Mouse (Mus musculus): Measurements from ENCODE around the gene Pcp4l1. TPM values are rescaled to one million over a fixed set of nuclear protein-coding genes. Genes with fewer than 3 reads are reported as not detected.
"Not testable (repeated sequence)": the region's sequence is repeated elsewhere in the genome, so short reads cannot be mapped to it uniquely, and the experiment has no call there.

Gene Pcp4l1
- polyA plus RNA-seq, 1 experiment from 2014 or later, result 26.7 TPM

DNA sequence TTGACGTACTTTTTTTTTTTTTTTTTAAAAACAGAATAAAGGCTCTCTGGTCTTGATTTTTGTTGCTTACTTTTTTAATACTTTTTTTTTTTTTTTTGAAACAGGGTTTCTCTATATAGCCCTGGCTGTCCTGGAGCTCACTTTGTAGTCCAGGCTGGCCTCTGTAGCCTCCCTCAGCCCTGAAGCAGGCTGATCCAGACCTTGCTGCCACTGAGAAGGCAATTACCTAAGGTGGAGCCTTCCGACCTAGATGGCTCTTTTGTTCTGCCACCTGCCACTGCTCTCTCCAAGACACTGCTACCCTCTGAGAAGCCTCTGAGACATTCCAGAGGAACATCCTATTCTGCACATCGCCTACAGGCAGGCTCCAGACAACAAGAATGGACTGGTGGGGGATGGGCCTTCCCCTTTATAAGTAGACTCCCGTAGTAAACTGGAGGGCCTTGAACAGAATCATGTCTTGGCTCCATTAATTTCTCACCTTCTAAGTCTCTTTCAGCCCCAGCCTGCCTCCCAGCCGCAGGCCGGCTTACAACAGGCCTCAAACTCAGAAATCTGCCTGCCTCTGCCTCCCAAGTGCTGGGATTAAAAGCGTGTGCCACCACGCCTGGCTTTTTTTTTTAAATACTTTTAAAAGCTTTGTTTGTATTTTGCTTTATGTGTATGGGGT lies 58.4 kb downstream of the Pcp4l1 start:
- H3K36me3 ChIP-seq, result peaks cover 98% of the 10 kb centered on the region
- not testable (repeated sequence) for DNase-seq (ENCODE audit: low spot score); H3K4me1 ChIP-seq; H3K4me3 ChIP-seq; H3K9me3 ChIP-seq (replicated peaks); H3K27me3 ChIP-seq (ENCODE audit: low read depth, poor library complexity, severe bottlenecking); H3K27ac ChIP-seq (replicated peaks)
- 87% methylated on average over 8 of the region's 8 CpGs for WGBS

DNA sequence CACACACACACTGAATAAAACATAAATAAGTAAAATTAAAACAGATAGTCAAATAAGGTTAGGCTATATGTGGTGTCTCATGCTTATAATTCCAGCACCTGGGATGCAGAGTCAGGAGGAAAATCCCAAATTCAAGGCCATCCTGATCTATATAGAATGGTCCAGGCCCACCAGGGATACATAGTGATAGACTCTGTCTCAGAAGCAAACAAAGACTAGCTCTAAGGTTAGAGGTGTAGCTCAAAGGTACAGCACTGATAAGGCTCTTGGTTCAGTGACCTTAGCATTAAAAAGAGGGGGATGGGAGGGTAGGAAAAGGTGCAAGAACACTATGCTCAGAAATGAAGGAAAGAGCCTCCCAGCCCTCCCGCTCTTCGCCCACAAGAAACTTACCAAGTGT lies 60.5 kb downstream of the Pcp4l1 start:
- Histone ChIP-seq H3K36me3 (peaks cover 96% of the 10 kb centered on the region), H3K4me3 (no peak overlapping the region), H3K27ac (replicated peaks) (no peak overlapping the region), H3K27me3 (ENCODE audit: low read depth, poor library complexity, severe bottlenecking) (no peaks in the 10 kb centered on the region), H3K4me1 (no peaks in the 10 kb centered on the region), H3K9me3 (replicated peaks) (no peaks in the 10 kb centered on the region)
- WGBS, result 97% methylated on average over 2 of the region's 2 CpGs
- DNase-seq (ENCODE audit: low spot score), result no peak

DNA sequence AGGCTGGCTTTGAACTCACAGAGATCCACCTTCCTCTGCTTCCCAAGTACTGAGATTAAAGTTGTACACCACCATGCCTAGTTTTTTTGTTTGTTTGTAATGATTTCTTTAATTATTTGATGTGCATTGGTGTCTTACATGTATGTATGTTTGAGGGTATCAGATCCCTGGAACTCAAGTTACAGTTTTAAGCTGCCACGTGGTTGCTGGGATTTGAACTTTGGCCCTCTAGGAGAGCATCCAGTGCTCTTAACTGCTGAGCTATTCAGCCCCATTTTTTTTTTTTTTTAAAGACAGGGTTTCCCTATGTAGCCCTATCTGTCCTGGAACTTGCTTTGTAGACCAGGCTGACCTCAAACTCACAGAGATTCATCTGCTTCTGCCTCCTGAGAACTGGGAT lies 65.1 kb downstream of the Pcp4l1 start:
- Histone ChIP-seq H3K9me3 (replicated peaks) (no peaks in the 10 kb centered on the region), H3K36me3 (peaks cover 88% of the 10 kb centered on the region), H3K27me3 (ENCODE audit: low read depth, poor library complexity, severe bottlenecking) (no peaks in the 10 kb centered on the region), H3K4me3 (no peak overlapping the region), H3K27ac (replicated peaks) (no peak overlapping the region), H3K4me1 (no peaks in the 10 kb centered on the region)
- WGBS, result 87% methylated on average over 1 of the region's 1 CpGs
- DNase-seq (ENCODE audit: low spot score), result no peak

DNA sequence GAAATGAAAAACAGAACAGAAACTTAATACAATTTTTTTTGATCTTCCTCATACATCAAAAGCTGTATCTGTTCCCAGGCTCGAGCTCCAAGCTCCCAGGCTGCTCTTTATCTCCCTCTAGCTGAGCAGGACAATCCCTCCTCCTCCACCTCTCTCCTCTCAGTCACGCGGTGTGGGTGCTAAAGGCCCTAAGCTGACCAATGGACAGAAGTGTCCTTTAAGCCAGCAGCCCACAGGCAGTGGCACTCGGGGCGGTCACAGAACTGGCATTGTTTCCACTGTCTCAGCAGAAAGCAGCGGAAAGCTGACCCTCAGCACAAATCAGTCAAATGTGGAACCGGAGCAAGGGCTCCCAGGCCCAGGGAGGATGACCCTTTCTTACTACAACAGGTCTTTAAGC lies 66.8 kb downstream of the Pcp4l1 start:
- H3K4me3 ChIP-seq, result no peak overlapping the region
- DNase-seq (ENCODE audit: low spot score), result no peak
- H3K36me3 ChIP-seq, result peaks cover 71% of the 10 kb centered on the region
- WGBS, result 67% methylated on average over 7 of the region's 7 CpGs
- no peaks in the 10 kb centered on the region for H3K9me3 ChIP-seq (replicated peaks)
- H3K27ac ChIP-seq (replicated peaks), result no peak overlapping the region
- H3K27me3 ChIP-seq (ENCODE audit: low read depth, poor library complexity, severe bottlenecking), result no peaks in the 10 kb centered on the region
- no peaks in the 10 kb centered on the region for H3K4me1 ChIP-seq

DNA sequence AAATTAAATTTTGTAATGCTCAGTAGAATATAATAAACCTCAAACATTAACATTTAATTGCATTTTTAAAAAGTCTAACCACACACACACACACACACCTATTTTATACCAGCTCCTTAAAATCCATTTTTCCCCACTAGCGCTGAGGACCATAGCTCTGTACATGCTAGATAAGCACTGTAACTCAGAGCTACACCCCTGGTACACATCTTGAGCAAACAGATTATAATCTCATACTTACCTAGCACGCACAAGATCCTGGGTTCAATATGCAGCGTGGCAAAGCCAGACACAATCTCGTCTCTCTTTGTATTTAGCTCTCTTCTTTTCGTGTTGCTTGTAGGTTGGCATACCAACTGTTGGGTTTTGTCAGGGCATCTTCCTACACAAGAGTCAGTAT lies 71.7 kb downstream of the Pcp4l1 start:
- Histone ChIP-seq H3K4me1 (peaks cover 11% of the 10 kb centered on the region; the same call in 1 of the 2 replicates), H3K27ac (replicated peaks) (no peak overlapping the region), H3K27me3 (ENCODE audit: low read depth, poor library complexity, severe bottlenecking) (no peaks in the 10 kb centered on the region), H3K36me3 (peaks cover 24% of the 10 kb centered on the region), H3K9me3 (replicated peaks) (no peaks in the 10 kb centered on the region), H3K4me3 (no peak overlapping the region)
- DNase-seq (ENCODE audit: low spot score), result no peak
- 90% methylated on average over 5 of the region's 5 CpGs for WGBS

Other genes starting within 250 kb of the Pcp4l1 start
- 0.40 TPM in 1 of 2 replicates, not detected in the other for gene Fcgr2b, start 219.7 kb downstream of the Pcp4l1 start, polyA plus RNA-seq (2016; fragmentation: Nextera tagmentation; extraction: Ambion mirVana)
- gene Fcgr4, start 177.3 kb downstream of the Pcp4l1 start, polyA plus RNA-seq (2016; fragmentation: Nextera tagmentation; extraction: Ambion mirVana), result 0.25 TPM in 1 of 2 replicates, not detected in the other
- 5.5 and 7.8 TPM in 2 replicates for gene Fcgr3, start 131.3 kb downstream of the Pcp4l1 start, polyA plus RNA-seq (2016; fragmentation: Nextera tagmentation; extraction: Ambion mirVana)
- gene Cfap126, start 82.3 kb downstream of the Pcp4l1 start, polyA plus RNA-seq (2016; fragmentation: Nextera tagmentation; extraction: Ambion mirVana), result 2.8 and 2.9 TPM in 2 replicates
- 301 and 309 TPM in 2 replicates for gene Sdhc, start 45.7 kb downstream of the Pcp4l1 start, polyA plus RNA-seq (2016; fragmentation: Nextera tagmentation; extraction: Ambion mirVana)
- gene Mpz, start 45.6 kb downstream of the Pcp4l1 start, polyA plus RNA-seq (2016; fragmentation: Nextera tagmentation; extraction: Ambion mirVana), result 0.26 TPM in 1 of 2 replicates, not detected in the other
- 0.28 and 0.36 TPM in 2 replicates for gene Nr1i3, start 17.7 kb upstream of the Pcp4l1 start, polyA plus RNA-seq (2016; fragmentation: Nextera tagmentation; extraction: Ambion mirVana)
- gene Tomm40l, start 26.2 kb upstream of the Pcp4l1 start, polyA plus RNA-seq (2016; fragmentation: Nextera tagmentation; extraction: Ambion mirVana), result 32.2 and 34.7 TPM in 2 replicates
- 4.1 and 4.4 TPM in 2 replicates for gene Apoa2, start 28.8 kb upstream of the Pcp4l1 start, polyA plus RNA-seq (2016; fragmentation: Nextera tagmentation; extraction: Ambion mirVana)
- gene Fcer1g, start 38.1 kb upstream of the Pcp4l1 start, polyA plus RNA-seq (2016; fragmentation: Nextera tagmentation; extraction: Ambion mirVana), result 12.7 and 21.1 TPM in 2 replicates
- gene Adamts4, start 54.2 kb upstream of the Pcp4l1 start, polyA plus RNA-seq (2016; fragmentation: Nextera tagmentation; extraction: Ambion mirVana), result 9.9 and 10.9 TPM in 2 replicates
- gene Ndufs2, start 55.1 kb upstream of the Pcp4l1 start, polyA plus RNA-seq (2016; fragmentation: Nextera tagmentation; extraction: Ambion mirVana), result 267 and 268 TPM in 2 replicates
- 63.5 and 69.5 TPM in 2 replicates for gene B4galt3, start 74.1 kb upstream of the Pcp4l1 start, polyA plus RNA-seq (2016; fragmentation: Nextera tagmentation; extraction: Ambion mirVana)
- gene Ppox, start 84.9 kb upstream of the Pcp4l1 start, polyA plus RNA-seq (2016; fragmentation: Nextera tagmentation; extraction: Ambion mirVana), result 53.0 and 63.9 TPM in 2 replicates
- 102 and 109 TPM in 2 replicates for gene Usp21, start 91.7 kb upstream of the Pcp4l1 start, polyA plus RNA-seq (2016; fragmentation: Nextera tagmentation; extraction: Ambion mirVana)
- gene Ufc1, start 98.8 kb upstream of the Pcp4l1 start, polyA plus RNA-seq (2016; fragmentation: Nextera tagmentation; extraction: Ambion mirVana), result 102 and 108 TPM in 2 replicates
- 48.5 and 48.9 TPM in 2 replicates for gene Dedd, start 132.9 kb upstream of the Pcp4l1 start, polyA plus RNA-seq (2016; fragmentation: Nextera tagmentation; extraction: Ambion mirVana)
- 39.4 and 43.5 TPM in 2 replicates for gene Nit1, start 149.4 kb upstream of the Pcp4l1 start, polyA plus RNA-seq (2016; fragmentation: Nextera tagmentation; extraction: Ambion mirVana)
- 146 and 155 TPM in 2 replicates for gene Pfdn2, start 149.4 kb upstream of the Pcp4l1 start, polyA plus RNA-seq (2016; fragmentation: Nextera tagmentation; extraction: Ambion mirVana)
- gene Klhdc9, start 164.5 kb upstream of the Pcp4l1 start, polyA plus RNA-seq (2016; fragmentation: Nextera tagmentation; extraction: Ambion mirVana), result 1.8 and 2.3 TPM in 2 replicates
- gene Nectin4, start 173.8 kb upstream of the Pcp4l1 start, polyA plus RNA-seq (2016; fragmentation: Nextera tagmentation; extraction: Ambion mirVana), result 0.60 and 1.2 TPM in 2 replicates
- gene Arhgap30, start 192.7 kb upstream of the Pcp4l1 start, polyA plus RNA-seq (2016; fragmentation: Nextera tagmentation; extraction: Ambion mirVana), result 0.69 and 0.87 TPM in 2 replicates
- gene Usf1, start 215.0 kb upstream of the Pcp4l1 start, polyA plus RNA-seq (2016; fragmentation: Nextera tagmentation; extraction: Ambion mirVana), result 138 and 161 TPM in 2 replicates
- gene Tstd1, start 222.6 kb upstream of the Pcp4l1 start, polyA plus RNA-seq (2016; fragmentation: Nextera tagmentation; extraction: Ambion mirVana), result 8.4 and 9.6 TPM in 2 replicates
- 14.0 TPM in 2 replicates for gene F11r, start 241.3 kb upstream of the Pcp4l1 start, polyA plus RNA-seq (2016; fragmentation: Nextera tagmentation; extraction: Ambion mirVana)